Mouse (Mus musculus) cerebellum, adult 2 months (tissue): ENCODE results near the gene Cep135.

Experiments
- CTCF ChIP-seq: fragments of 200-500 bp; IDR thresholded peaks from 2 replicates; pipeline ENCODE4 v1.5.1; 2011; ENCODE audit warnings: low read depth, mild to moderate bottlenecking, control low read depth, low read length, moderate library complexity, borderline replicate concordance; ENCODE audit not compliant: insufficient read depth
- POLR2A ChIP-seq: fragments of 200-500 bp; IDR thresholded peaks from 2 replicates; pipeline ENCODE4 v1.6.1; 2011; ENCODE audit warnings: low read length, control low read depth, borderline replicate concordance; ENCODE audit not compliant: insufficient read depth

- no peak for TF ChIP-seq CTCF
- no peak for TF ChIP-seq POLR2A
These were observed 27.8 kb downstream of the Cep135 start for GRCm38 (mm10) chr5:76616196-76616747.
